Mouse (Mus musculus) ovary, adult 10 weeks (tissue): ENCODE data around the gene Por. TPM values are rescaled to one million over a fixed set of nuclear protein-coding genes. Genes with fewer than 3 reads are reported as not detected.

ENCODE experiments used
- polyA plus RNA-seq: library from polyadenylated mRNA; stranded (reverse); fragments of 350-450 nt; fragmentation: Illumina TruSeq; extraction: RNeasy Lipid Tissue Mini Kit (QIAGEN cat#74804); gene quantifications from one replicate; pipeline ENCODE4 v1.2.3, GENCODE M21; 2014

Por gene
- 25.7 TPM for polyA plus RNA-seq

GRCm38 (mm10) chr5:135669741-135670275 is at the start of gene Por:
Gene Por, plus strand, starts transcription at chr5:135670033.

GRCm38 (mm10) chr5:135632117-135632796 is 37.6 kb upstream of the Por start, which contains the start of gene Rhbdd2:
Gene Rhbdd2, plus strand, starts transcription at chr5:135632618.

GRCm38 (mm10) chr5:135743741-135744609 is 74.1 kb downstream of the Por start, which contains the start of gene Tmem120a:
Gene Tmem120a, minus strand, starts transcription at chr5:135744448.

GRCm38 (mm10) chr5:135777796-135778470 is 108.1 kb downstream of the Por start, which contains the start of gene Styxl1:
Gene Styxl1, minus strand, starts transcription at chr5:135778385.

GRCm38 (mm10) chr5:135778471-135779445 is 108.9 kb downstream of the Por start, which contains the start of gene Mdh2:
Gene Mdh2, plus strand, starts transcription at chr5:135778480.

Other genes starting within 250 kb of the Por start
- 21.8 TPM for gene Hip1, start 124.9 kb upstream of the Por start, polyA plus RNA-seq
- gene Ccl26, start 106.5 kb upstream of the Por start, polyA plus RNA-seq = not detected
- gene Ccl24, start 97.0 kb upstream of the Por start, polyA plus RNA-seq = not detected
- 9.5 TPM for gene Rhbdd2, start 37.4 kb upstream of the Por start, polyA plus RNA-seq
- 4.5 TPM for gene Tmem120a, start 74.4 kb downstream of the Por start, polyA plus RNA-seq
- gene Styxl1, start 108.4 kb downstream of the Por start, polyA plus RNA-seq = 2.7 TPM
- gene Mdh2, start 108.4 kb downstream of the Por start, polyA plus RNA-seq = 28.0 TPM
- not detected for gene Srrm3, start 136.9 kb downstream of the Por start, polyA plus RNA-seq
- gene Hspb1, start 217.9 kb downstream of the Por start, polyA plus RNA-seq = 0.57 TPM